Mouse (Mus musculus) MEL (cell line): ENCODE measurements at regions not wholly inside any gene's neighbourhood (a gene's known extent, or its start where the extent isn't known, plus 50 kb on each side); places are given as distances from the start of the nearest gene placed in this dataset.

Source experiments
- CTCF ChIP-seq, 3 experiments: IDR thresholded peaks in 2 of 3; conservative IDR thresholded peaks in 1 of 3; 2 replicates each; pipeline ENCODE4 v1.5.1; 2011 to 2012; ENCODE audit warnings: low read length in 3 of 3, low read depth in 2 of 3, mild to moderate bottlenecking in 2 of 3, improper control_type of control experiment in 1 of 3, inconsistent platforms in 1 of 3, mixed read lengths in 1 of 3, moderate library complexity in 1 of 3; ENCODE audit not compliant: control insufficient read depth in 1 of 3, insufficient read depth in 1 of 3, poor library complexity in 1 of 3, severe bottlenecking in 1 of 3
- E2F4 ChIP-seq: IDR thresholded peaks from 2 replicates; pipeline ENCODE4 v1.6.1; 2011; ENCODE audit warnings: low read depth, low read length, improper control_type of control experiment, borderline replicate concordance
- EP300 ChIP-seq, 2 experiments: IDR thresholded peaks; 2 replicates each; pipeline ENCODE4 v1.6.1; 2011; ENCODE audit warnings: improper control_type of control experiment in 2 of 2, low read length in 2 of 2, low read depth in 1 of 2, mild to moderate bottlenecking in 1 of 2

GRCm38 (mm10) chr4:73517559-73517958 lies 90.1 kb upstream of the Gm11238 start:
- TF ChIP-seq EP300 (IDR thresholded peaks at IDR 0.05; ENCODE audit: low read depth in 1 of 2, low read length in 2 of 2) = no peak
- no peak for TF ChIP-seq CTCF (IDR thresholded peaks at IDR 0.05 in 2 of 3, conservative IDR thresholded peaks at IDR 0.05 in 1 of 3; ENCODE audit: control insufficient read depth in 1 of 3, insufficient read depth in 1 of 3, low read depth in 2 of 3, low read length in 3 of 3, poor library complexity in 1 of 3, severe bottlenecking in 1 of 3)
- no peak for TF ChIP-seq E2F4
